Mouse (Mus musculus): ENCODE measurements at regions not wholly inside any gene's neighbourhood (a gene's known extent, or its start where the extent isn't known, plus 50 kb on each side); places are given as distances from the start of the nearest gene placed in this dataset.

DNA sequence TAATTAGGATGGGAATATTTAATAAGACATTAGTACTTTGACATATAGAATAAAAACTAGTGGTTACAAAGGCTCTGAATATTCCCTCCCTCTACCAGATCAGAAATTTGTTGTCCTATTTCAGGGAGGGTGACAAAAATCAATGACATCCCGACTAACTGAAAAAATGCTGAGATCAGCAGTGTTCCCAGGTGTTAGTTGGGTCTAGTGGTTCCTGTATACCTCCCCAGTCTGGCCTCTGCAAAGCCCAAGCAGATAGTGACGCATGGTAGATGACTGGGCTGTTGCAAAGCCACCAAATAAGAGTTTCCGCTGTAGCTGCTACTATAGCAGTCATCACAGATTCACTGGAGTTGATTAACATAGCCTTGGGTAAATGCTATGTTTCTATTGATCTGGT is 59.9 kb upstream of the Gm4791 start:
- 78% methylated on average over 3 of the region's 3 CpGs for WGBS
- Histone ChIP-seq H3K36me3 (no peaks in the 10 kb centered on the region), H3K4me3 (no peak overlapping the region), H3K9ac (no peak overlapping the region), H3K4me1 (no peaks in the 10 kb centered on the region), H3K9me3 (no peaks in the 10 kb centered on the region), H3K4me2 (no peak overlapping the region), H3K27me3 (no peaks in the 10 kb centered on the region), H3K27ac (no peak overlapping the region)
- ATAC-seq (ENCODE audit: borderline replicate concordance, extremely low read depth, low FRiP score, low TSS enrichment) = no peak

DNA sequence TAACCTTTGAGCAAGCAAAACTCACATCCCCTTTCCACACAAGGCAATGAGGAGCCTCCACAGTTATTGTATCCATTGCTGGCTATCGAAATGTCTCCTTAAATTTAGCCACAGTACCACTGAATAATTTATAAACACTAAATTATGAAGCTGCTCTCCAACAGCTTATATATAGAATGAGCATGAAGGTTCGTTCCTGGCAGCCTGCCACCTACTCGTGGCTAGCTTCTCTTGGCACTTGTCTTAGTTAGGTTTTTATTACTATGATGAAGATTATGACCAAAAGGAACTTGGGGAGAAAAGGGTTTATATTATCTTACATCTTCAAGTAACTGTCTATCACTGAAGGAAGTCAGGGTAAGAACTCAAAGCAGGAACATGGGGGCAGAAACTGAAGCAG is 72.9 kb upstream of the Gm4791 start:
- WGBS = 38% methylated on average over 3 of the region's 3 CpGs
- H3K27ac ChIP-seq = no peak overlapping the region
- H3K9ac ChIP-seq = no peak overlapping the region
- no peaks in the 10 kb centered on the region for H3K36me3 ChIP-seq
- no peak overlapping the region for H3K4me2 ChIP-seq
- no peaks in the 10 kb centered on the region for H3K9me3 ChIP-seq
- H3K4me3 ChIP-seq = no peak overlapping the region
- no peak for ATAC-seq (ENCODE audit: borderline replicate concordance, extremely low read depth, low FRiP score, low TSS enrichment)
- no peaks in the 10 kb centered on the region for H3K27me3 ChIP-seq
- no peaks in the 10 kb centered on the region for H3K4me1 ChIP-seq

DNA sequence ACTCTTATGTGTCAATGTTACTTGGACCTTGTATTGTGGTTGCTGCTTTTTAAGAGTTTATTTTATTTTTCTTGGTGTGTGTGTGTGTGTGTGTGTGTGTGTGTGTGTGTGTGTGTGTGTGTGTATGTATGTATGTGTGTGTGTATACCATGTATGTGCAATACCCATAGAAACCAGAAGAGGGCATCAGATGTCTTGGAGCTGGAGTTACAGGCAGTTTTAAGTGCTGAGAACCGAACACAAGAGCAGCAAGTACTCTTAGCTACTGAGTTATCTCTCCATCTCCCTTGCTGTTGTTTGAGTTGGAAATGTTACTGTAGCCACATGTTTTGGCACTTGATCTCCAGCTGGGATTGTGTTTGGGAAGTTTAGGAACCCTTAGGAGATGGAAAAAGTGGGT is 78.5 kb upstream of the Gm4791 start:
- no peaks in the 10 kb centered on the region for H3K27me3 ChIP-seq
- 95% methylated on average over 1 of the region's 1 CpGs for WGBS
- H3K4me1 ChIP-seq = no peaks in the 10 kb centered on the region
- no peak overlapping the region for H3K27ac ChIP-seq
- H3K4me2 ChIP-seq = no peak overlapping the region
- H3K9me3 ChIP-seq = no peaks in the 10 kb centered on the region
- H3K36me3 ChIP-seq = no peaks in the 10 kb centered on the region
- no peak overlapping the region for H3K4me3 ChIP-seq
- no peak for ATAC-seq (ENCODE audit: borderline replicate concordance, extremely low read depth, low FRiP score, low TSS enrichment)
- no peak overlapping the region for H3K9ac ChIP-seq

DNA sequence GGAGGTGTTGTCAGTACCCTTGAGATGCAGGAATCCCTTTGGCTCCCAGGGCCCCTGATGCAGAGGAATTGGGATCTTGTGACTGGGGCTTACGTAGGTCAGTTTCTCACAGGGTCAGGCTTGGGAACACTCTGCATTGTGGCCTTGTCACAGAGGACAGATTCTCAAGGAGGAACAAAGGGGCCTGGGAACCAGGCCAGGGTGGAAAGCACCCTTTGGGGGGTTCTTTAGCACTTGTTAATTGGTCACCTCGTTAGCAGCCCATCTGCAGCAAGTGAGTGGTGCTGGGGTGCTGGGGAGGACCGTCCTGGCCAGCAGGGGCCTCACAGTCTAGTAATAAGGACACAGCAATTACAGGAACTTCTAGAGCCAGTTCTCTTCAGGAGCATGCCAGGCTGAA is 85.3 kb upstream of the Gm4791 start:
- H3K27ac ChIP-seq = no peak overlapping the region
- no peak overlapping the region for H3K4me2 ChIP-seq
- 23% methylated on average over 3 of the region's 3 CpGs for WGBS
- H3K4me3 ChIP-seq = no peak overlapping the region
- no peaks in the 10 kb centered on the region for H3K36me3 ChIP-seq
- H3K4me1 ChIP-seq = peaks cover 12% of the 10 kb centered on the region
- ATAC-seq (ENCODE audit: borderline replicate concordance, extremely low read depth, low FRiP score, low TSS enrichment) = no peak
- no peaks in the 10 kb centered on the region for H3K9me3 ChIP-seq
- no peaks in the 10 kb centered on the region for H3K27me3 ChIP-seq
- no peak overlapping the region for H3K9ac ChIP-seq

DNA sequence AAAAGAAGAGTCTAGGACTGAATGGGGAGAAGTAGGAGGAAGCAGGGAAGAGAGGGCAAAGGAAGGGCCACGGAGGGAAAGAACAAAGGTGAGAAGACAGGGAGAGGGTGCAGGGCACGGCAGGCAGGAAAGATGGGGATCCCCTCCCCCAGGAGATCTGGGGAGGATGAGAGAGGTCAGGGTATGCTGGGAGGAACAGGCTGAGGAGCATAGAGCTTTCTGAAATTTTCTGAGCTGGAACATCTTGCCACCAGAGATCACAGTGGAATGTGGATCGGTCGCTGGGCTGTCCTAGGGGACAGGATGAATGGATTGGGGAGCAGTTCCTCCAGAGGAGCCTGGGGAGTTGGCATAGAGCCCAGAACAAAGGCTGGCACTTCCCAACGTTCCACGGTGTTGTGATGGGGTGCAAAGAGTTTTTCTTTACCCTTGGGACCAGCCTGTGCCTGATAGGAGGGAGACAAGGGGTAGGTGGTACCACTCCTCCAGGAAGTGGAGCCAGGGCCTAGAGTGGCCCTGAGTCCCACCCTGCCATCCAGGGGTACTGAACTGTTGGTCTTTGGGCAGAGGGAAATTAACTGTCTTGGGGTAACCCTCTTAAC is 89.0 kb upstream of the Gm4791 start:
- no peaks in the 10 kb centered on the region for H3K9me3 ChIP-seq
- H3K4me3 ChIP-seq = no peak overlapping the region
- WGBS = 21% methylated on average over 6 of the region's 6 CpGs
- peak; percentile 27; the same call in 1 of the 2 replicates for ATAC-seq (ENCODE audit: borderline replicate concordance, extremely low read depth, low FRiP score, low TSS enrichment)
- H3K27ac ChIP-seq = no peak overlapping the region
- H3K4me2 ChIP-seq = no peak overlapping the region
- H3K27me3 ChIP-seq = no peaks in the 10 kb centered on the region
- H3K9ac ChIP-seq = no peak overlapping the region
- peaks cover 12% of the 10 kb centered on the region for H3K4me1 ChIP-seq
- H3K36me3 ChIP-seq = no peaks in the 10 kb centered on the region

DNA sequence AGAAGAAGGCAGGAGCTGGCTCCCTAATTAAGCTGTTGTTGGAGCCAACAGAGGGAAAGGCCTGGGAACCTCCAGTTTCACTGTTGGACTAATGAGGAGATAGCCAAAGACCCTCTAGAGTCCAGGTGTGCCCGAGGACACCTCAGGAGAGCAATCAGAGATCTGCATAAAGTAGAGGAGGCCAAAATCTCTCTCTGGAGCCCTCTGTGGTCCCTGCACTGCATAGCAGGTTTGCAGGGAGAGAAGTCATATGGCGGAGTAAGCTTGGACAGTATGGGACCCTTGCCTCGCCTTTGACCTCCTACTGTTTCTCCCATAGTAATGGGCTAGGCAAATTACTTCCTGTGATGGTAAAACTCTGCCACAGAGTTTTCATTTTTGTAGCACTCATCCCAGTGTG is 93.5 kb upstream of the Gm4791 start:
- H3K4me1 ChIP-seq = peaks cover 12% of the 10 kb centered on the region
- H3K9ac ChIP-seq = no peak overlapping the region
- no peaks in the 10 kb centered on the region for H3K27me3 ChIP-seq
- H3K4me3 ChIP-seq = no peak overlapping the region
- no peak overlapping the region for H3K4me2 ChIP-seq
- no peaks in the 10 kb centered on the region for H3K9me3 ChIP-seq
- no peak for ATAC-seq (ENCODE audit: borderline replicate concordance, extremely low read depth, low FRiP score, low TSS enrichment)
- H3K27ac ChIP-seq = no peak overlapping the region
- H3K36me3 ChIP-seq = no peaks in the 10 kb centered on the region
- WGBS = 81% methylated on average over 3 of the region's 3 CpGs

DNA sequence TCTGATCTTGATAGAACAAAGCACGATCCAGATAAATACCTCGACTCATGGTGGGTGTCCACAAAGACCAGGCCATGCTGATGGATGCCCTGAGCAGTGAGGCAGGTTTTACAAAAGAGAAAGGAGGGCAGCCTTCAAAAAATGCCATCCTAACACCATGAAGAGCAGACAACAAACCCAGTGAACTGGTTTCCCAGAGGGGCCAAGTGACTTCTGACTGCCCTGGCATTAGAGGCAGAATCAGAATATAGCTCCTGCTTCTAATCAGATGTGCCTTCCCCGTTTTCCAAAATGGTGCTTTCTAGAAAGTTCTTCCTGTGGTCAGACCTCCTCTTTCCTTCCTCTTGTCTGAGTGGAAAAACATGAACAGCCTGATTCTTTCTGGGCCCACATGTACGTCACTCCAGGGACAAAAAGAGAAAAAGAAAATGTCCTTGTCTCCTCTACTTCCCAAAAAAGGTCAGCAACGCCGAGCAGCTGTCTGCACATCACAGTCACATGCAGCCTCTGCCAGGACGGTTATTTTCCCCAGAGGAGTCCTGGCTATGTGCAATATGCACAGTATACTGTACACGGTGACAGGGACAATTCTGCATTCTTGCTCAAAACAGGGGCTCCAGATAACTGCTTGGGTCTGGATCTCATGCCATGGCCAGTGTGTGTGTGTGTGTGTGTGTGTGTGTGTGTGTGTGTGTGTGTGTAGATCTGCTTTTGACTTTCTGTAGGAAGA is 94.9 kb upstream of the Gm4791 start:
- Histone ChIP-seq H3K4me2 (no peak overlapping the region), H3K36me3 (no peaks in the 10 kb centered on the region), H3K4me3 (no peak overlapping the region), H3K9me3 (no peaks in the 10 kb centered on the region), H3K4me1 (peaks cover 8% of the 10 kb centered on the region; the same call in 1 of the 2 replicates), H3K27me3 (no peaks in the 10 kb centered on the region), H3K27ac (no peak overlapping the region), H3K9ac (no peak overlapping the region)
- peak; percentile 83; the same call in 1 of the 2 replicates for ATAC-seq (ENCODE audit: borderline replicate concordance, extremely low read depth, low FRiP score, low TSS enrichment)
- WGBS = 40% methylated on average over 8 of the region's 8 CpGs

DNA sequence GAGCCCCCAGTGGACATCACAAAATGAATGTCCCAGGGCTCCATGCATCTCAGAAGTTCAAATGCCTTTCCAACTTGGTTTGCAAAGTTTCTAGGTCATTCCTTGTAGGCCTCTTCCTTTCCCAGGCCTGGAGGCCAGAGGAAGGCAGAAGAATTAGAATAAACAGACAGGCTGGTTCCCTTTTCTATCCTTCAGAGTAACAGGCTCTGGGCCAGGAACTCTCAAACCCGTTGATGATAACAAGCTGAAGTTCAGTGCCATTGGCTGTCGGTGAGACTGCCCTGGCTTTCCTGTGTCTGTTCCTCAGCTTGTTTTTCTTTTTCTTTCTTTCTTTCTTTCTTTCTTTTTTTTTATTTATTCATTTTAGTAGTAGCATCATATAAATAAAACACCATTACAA is 99.3 kb upstream of the Gm4791 start:
- no peaks in the 10 kb centered on the region for H3K9me3 ChIP-seq
- H3K36me3 ChIP-seq = no peaks in the 10 kb centered on the region
- no peak for ATAC-seq (ENCODE audit: borderline replicate concordance, extremely low read depth, low FRiP score, low TSS enrichment)
- H3K4me1 ChIP-seq = peaks cover 8% of the 10 kb centered on the region; the same call in 1 of the 2 replicates
- no peak overlapping the region for H3K27ac ChIP-seq
- no peak overlapping the region for H3K4me2 ChIP-seq
- H3K9ac ChIP-seq = no peak overlapping the region
- H3K4me3 ChIP-seq = no peak overlapping the region
- no peaks in the 10 kb centered on the region for H3K27me3 ChIP-seq
- WGBS = 30% methylated on average over 2 of the region's 2 CpGs

DNA sequence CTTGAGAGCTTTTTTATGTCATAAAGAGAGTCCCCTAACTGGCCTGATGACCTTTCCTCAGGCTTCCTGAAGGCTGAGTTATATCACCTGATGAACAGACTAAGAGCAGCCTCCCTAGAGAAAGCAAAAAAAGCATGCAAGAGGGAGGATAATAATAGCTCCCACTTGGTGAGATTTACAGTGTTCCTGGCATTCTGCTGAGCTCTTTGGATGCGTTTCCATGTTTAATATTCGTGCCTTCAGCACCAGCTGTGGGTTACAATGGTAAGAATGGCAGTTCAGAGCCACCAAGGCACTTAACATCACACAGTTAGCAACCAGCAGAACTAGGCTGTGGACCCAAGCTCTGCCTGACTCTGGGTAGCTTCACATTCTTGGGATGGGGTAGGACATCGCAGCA is 100.4 kb upstream of the Gm4791 start:
- no peak for ATAC-seq (ENCODE audit: borderline replicate concordance, extremely low read depth, low FRiP score, low TSS enrichment)
- H3K27me3 ChIP-seq = no peaks in the 10 kb centered on the region
- no peaks in the 10 kb centered on the region for H3K36me3 ChIP-seq
- H3K4me3 ChIP-seq = no peak overlapping the region
- H3K9ac ChIP-seq = no peak overlapping the region
- H3K4me1 ChIP-seq = 0 out of 2 replicates have a peak, but pooled peaks cover 3% of the 10 kb centered on the region
- 76% methylated on average over 3 of the region's 3 CpGs for WGBS
- H3K27ac ChIP-seq = no peak overlapping the region
- no peaks in the 10 kb centered on the region for H3K9me3 ChIP-seq
- H3K4me2 ChIP-seq = no peak overlapping the region

DNA sequence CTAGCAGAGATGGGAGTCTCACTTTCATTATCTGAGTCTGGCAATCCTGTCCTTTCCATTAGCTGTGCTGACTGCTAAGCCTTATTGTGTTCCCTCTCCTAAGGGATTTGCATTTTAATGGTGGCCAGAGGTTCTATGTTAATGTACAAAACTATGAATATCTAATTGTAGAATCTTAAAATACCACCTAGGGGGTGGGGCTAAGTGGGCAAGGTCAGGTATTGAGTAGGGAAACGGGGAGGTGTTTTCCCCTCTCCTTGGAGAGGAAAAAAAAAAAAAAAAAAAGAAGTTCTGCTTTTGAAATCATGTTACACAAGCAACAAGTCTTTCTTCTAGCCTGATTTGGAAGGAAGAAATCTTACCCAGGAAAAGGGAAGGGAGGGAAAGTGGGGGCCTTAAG is 106.7 kb upstream of the Gm4791 start:
- H3K9me3 ChIP-seq = no peaks in the 10 kb centered on the region
- 38% methylated on average over 1 of the region's 1 CpGs for WGBS
- no peaks in the 10 kb centered on the region for H3K36me3 ChIP-seq
- ATAC-seq (ENCODE audit: borderline replicate concordance, extremely low read depth, low FRiP score, low TSS enrichment) = no peak
- no peak overlapping the region for H3K9ac ChIP-seq
- no peaks in the 10 kb centered on the region for H3K27me3 ChIP-seq
- no peak overlapping the region for H3K4me2 ChIP-seq
- H3K4me3 ChIP-seq = no peak overlapping the region
- no peak overlapping the region for H3K27ac ChIP-seq
- no peaks in the 10 kb centered on the region for H3K4me1 ChIP-seq

DNA sequence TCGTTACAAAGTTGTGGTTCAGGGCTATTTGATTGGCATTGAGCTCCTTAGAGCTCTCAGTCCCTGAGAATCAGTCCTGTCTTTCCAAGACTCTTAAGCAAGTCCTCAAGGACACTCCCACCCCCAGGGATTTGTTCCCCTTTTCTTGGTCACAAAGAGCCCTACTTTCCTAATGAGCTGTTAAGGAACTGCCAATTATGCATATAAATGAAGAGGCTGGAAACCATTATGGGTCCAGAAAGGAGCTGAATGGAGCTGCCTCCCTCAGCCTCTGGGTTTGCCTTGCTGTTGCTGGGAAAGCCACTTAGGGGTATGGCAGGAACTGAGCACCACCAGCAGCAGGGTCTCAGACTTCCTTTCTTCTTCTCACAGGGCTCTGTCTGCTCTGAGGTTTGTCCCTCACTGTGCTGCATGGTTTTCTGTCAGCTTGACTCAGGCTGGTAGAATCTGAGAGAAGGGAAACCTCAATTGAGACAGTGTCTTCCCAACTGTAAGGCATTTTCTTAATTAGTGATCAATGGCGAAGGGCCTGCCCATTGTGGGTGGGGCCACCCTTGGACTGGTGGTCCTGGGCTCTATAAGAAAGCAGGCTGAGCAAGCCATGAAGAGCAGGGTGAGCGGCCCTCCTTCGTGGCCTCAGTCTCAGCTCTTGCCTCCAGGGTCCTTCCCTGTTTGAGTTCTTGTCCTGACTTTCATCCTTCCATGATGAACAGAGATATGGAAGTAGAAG is 108.4 kb upstream of the Gm4791 start:
- H3K9me3 ChIP-seq = no peaks in the 10 kb centered on the region
- no peak overlapping the region for H3K4me3 ChIP-seq
- no peaks in the 10 kb centered on the region for H3K36me3 ChIP-seq
- H3K4me2 ChIP-seq = no peak overlapping the region
- 74% methylated on average over 4 of the region's 4 CpGs for WGBS
- ATAC-seq (ENCODE audit: borderline replicate concordance, extremely low read depth, low FRiP score, low TSS enrichment) = no peak
- no peaks in the 10 kb centered on the region for H3K4me1 ChIP-seq
- no peak overlapping the region for H3K9ac ChIP-seq
- no peaks in the 10 kb centered on the region for H3K27me3 ChIP-seq
- H3K27ac ChIP-seq = no peak overlapping the region

All from lung, embryonic 15.5 days (tissue).